Mouse (Mus musculus) heart, embryonic 11.5 days (tissue): ENCODE data around the gene Bsx. TPM values are rescaled to one million over a fixed set of nuclear protein-coding genes. Genes with fewer than 3 reads are reported as not detected.

Experiments
- ATAC-seq: fragments of 200-750 bp; cut with Nextera tagmentation; replicated peaks from 2 replicates; pipeline ENCODE4 v1.8.0; 2017; ENCODE audit warnings: moderate library complexity; ENCODE audit not compliant: insufficient number of reproducible peaks, low FRiP score, low TSS enrichment
- H3K27ac ChIP-seq: fragments of 300-500 bp; sonication (generic); 2 replicates; pipeline ENCODE4 v1.5.1; 2014; ENCODE audit warnings: mild to moderate bottlenecking, low read depth, low read length
- H3K27me3 ChIP-seq: fragments of 300-500 bp; sonication (generic); 2 replicates; pipeline ENCODE4 v1.6.1; 2014; ENCODE audit warnings: mild to moderate bottlenecking, low read length, mixed read lengths; ENCODE audit not compliant: control insufficient read depth, insufficient read depth
- H3K36me3 ChIP-seq: fragments of 300-500 bp; sonication (generic); 2 replicates; pipeline ENCODE4 v1.6.1; 2014; ENCODE audit warnings: mild to moderate bottlenecking, low read length, moderate library complexity, mixed read lengths; ENCODE audit not compliant: control insufficient read depth, insufficient read depth
- H3K4me1 ChIP-seq: fragments of 300-500 bp; sonication (generic); 2 replicates; pipeline ENCODE4 v1.6.1; 2014; ENCODE audit warnings: low read length; ENCODE audit not compliant: control insufficient read depth, insufficient read depth
- H3K4me2 ChIP-seq: fragments of 300-500 bp; sonication (generic); 2 replicates; pipeline ENCODE4 v1.6.1; 2014; ENCODE audit warnings: mild to moderate bottlenecking, moderate library complexity
- H3K4me3 ChIP-seq: fragments of 300-500 bp; sonication (generic); 2 replicates; pipeline ENCODE4 v1.5.1; 2014; ENCODE audit warnings: low read depth, low read length
- H3K9ac ChIP-seq: fragments of 300-500 bp; sonication (generic); 2 replicates; pipeline ENCODE4 v1.6.1; 2014; ENCODE audit warnings: mild to moderate bottlenecking, low read depth, low read length, moderate library complexity
- H3K9me3 ChIP-seq: fragments of 300-500 bp; sonication (generic); replicated peaks from 2 replicates; pipeline ENCODE4 v1.6.1; 2016; ENCODE audit warnings: low read length; ENCODE audit not compliant: control insufficient read depth
- WGBS: fragments of 180-500 bp; shearing (Covaris S2); extraction: QIAGEN DNeasy Blood & Tissue Kit; methylation state at CpG from one replicate; pipeline ENCODE4 v1.1.7; 2014; ENCODE audit not compliant: insufficient replicate concordance; 5-methylcytosine and 5-hydroxymethylcytosine counted together
- polyA plus RNA-seq: library from polyadenylated mRNA; unstranded; fragments of >200 nt; fragmentation: Nextera tagmentation; extraction: Ambion mirVana; gene quantifications from 2 replicates; pipeline ENCODE4 v1.2.1, GENCODE M21; 2014

Gene Bsx
- polyA plus RNA-seq, 1 experiment from 2014 or later = not detected

- Histone ChIP-seq H3K9ac (no peak overlapping the region), H3K4me1 (no peaks in the 10 kb centered on the region), H3K27me3 (no peaks in the 10 kb centered on the region), H3K4me3 (no peak overlapping the region), H3K36me3 (no peaks in the 10 kb centered on the region), H3K4me2 (no peak overlapping the region), H3K27ac (no peak overlapping the region), H3K9me3 (no peaks in the 10 kb centered on the region)
- WGBS = 78% methylated on average over 8 of the region's 8 CpGs
- ATAC-seq = no peak
Measured at GRCm38 (mm10) chr9:40908411-40908810, 34.5 kb downstream of the Bsx start.

DNA sequence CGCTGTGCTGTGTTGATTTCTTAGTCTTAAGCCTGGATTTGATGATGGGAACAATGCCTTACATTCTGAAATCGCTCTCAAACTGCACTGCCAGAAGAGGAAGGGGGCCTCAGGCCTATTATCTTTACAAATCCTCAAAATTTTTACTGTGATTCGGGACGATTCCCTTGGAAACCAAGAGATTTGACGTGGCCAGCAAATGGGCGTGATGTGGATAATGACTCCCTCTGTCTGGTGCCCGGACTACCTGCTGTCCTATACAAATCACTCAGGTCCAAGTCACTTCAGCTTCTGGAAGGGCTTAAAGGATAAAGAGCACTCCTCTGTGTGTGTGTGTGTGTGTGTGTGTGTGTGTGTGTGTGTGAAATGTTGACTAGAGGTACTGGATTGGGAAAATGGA lies 35.0 kb downstream of the Bsx start:
- Histone ChIP-seq H3K36me3 (no peaks in the 10 kb centered on the region), H3K4me2 (no peak overlapping the region), H3K4me3 (no peak overlapping the region), H3K9me3 (no peaks in the 10 kb centered on the region), H3K4me1 (no peaks in the 10 kb centered on the region), H3K27me3 (no peaks in the 10 kb centered on the region), H3K9ac (no peak overlapping the region), H3K27ac (no peak overlapping the region)
- ATAC-seq = no peak
- 78% methylated on average over 7 of the region's 7 CpGs for WGBS

DNA sequence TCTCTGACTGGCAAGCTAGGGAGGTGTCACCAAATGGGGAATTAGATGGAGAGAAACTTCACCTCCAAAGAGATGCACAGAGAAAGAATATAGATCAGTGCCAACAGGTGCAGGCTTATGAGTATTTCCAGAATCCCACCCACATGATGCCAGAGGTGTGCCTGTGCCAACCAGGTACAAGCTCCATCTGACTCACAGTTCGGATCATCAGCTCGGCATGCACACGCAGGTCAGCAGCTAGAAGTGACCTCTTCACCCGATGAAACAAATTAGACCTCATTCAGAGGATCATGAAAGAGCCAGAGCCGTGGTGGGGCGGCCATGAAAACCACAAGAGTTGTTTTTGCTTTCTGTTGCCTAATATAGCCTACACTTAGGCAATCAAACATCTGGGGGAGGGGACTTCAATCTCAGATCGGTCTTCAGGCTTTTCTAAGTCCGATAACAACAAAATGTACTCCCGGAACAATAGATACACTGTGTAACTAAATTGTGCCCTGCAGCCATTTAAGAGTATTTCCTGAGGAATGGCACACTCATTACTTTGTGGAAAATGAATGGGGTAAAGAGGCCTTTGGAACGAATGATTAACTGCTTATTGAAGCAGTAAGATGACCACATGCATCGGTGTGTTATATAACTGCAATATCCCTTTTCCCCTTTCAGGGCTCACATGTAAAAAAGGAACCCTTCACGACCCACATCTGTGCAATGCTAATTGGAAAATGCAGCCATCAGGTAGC lies 44.1 kb downstream of the Bsx start:
- Histone ChIP-seq H3K4me1 (no peaks in the 10 kb centered on the region), H3K36me3 (no peaks in the 10 kb centered on the region), H3K4me2 (no peak overlapping the region), H3K27ac (no peak overlapping the region), H3K4me3 (no peak overlapping the region), H3K27me3 (no peaks in the 10 kb centered on the region), H3K9ac (no peak overlapping the region), H3K9me3 (no peaks in the 10 kb centered on the region)
- ATAC-seq = no peak
- WGBS = 66% methylated on average over 12 of the region's 12 CpGs

- Histone ChIP-seq H3K9me3 (no peaks in the 10 kb centered on the region), H3K4me2 (no peak overlapping the region), H3K9ac (no peak overlapping the region), H3K4me3 (no peak overlapping the region), H3K36me3 (no peaks in the 10 kb centered on the region), H3K4me1 (no peaks in the 10 kb centered on the region), H3K27me3 (no peaks in the 10 kb centered on the region), H3K27ac (no peak overlapping the region)
- ATAC-seq = no peak
- 84% methylated on average over 17 of the region's 17 CpGs for WGBS
Measured at GRCm38 (mm10) chr9:40927351-40927980, 53.5 kb downstream of the Bsx start.

Other genes starting within 250 kb of the Bsx start
- not detected in 2 replicates for gene Gm21915, start 203.5 kb upstream of the Bsx start, polyA plus RNA-seq
- 13.5 and 15.3 TPM in 2 replicates for gene Clmp, start 188.2 kb upstream of the Bsx start, polyA plus RNA-seq
- gene Hspa8, start 73.1 kb upstream of the Bsx start, polyA plus RNA-seq = 2,531 and 2,677 TPM in 2 replicates
- 0.08 TPM in 1 of 2 replicates, not detected in the other for gene Jhy, start 90.0 kb downstream of the Bsx start, polyA plus RNA-seq
- 0.13 and 0.15 TPM in 2 replicates for gene Crtam, start 130.5 kb downstream of the Bsx start, polyA plus RNA-seq